Mouse (Mus musculus) fibroblast of lung, adult 2 months (primary cell): Measurements from ENCODE around the gene Gm3727.
"Not testable (repeated sequence)": the region's sequence is repeated elsewhere in the genome, so short reads cannot be mapped to it uniquely, and the experiment has no call there.

Experiments
- DNase-seq: peaks from one replicate; pipeline ENCODE4 v3.0.0-alpha.2; 2011; ENCODE audit warnings: low read depth

The Gm3727 gene

GRCm38 (mm10) chr14:7264614-7265013 is at the start of gene Gm3727:
Gene Gm3727 (minus strand): TSS chr14:7264714.
- not testable (repeated sequence) for DNase-seq

- not testable (repeated sequence) for DNase-seq
Measured at GRCm38 (mm10) chr14:7243498-7243897, 21.0 kb downstream of the Gm3727 start.
